Mouse (Mus musculus): Measurements from ENCODE around the gene Mr1. TPM values are rescaled to one million over a fixed set of nuclear protein-coding genes. Genes with fewer than 3 reads are reported as not detected.

The Mr1 gene
- total RNA-seq, 1 experiment: not detected

DNA sequence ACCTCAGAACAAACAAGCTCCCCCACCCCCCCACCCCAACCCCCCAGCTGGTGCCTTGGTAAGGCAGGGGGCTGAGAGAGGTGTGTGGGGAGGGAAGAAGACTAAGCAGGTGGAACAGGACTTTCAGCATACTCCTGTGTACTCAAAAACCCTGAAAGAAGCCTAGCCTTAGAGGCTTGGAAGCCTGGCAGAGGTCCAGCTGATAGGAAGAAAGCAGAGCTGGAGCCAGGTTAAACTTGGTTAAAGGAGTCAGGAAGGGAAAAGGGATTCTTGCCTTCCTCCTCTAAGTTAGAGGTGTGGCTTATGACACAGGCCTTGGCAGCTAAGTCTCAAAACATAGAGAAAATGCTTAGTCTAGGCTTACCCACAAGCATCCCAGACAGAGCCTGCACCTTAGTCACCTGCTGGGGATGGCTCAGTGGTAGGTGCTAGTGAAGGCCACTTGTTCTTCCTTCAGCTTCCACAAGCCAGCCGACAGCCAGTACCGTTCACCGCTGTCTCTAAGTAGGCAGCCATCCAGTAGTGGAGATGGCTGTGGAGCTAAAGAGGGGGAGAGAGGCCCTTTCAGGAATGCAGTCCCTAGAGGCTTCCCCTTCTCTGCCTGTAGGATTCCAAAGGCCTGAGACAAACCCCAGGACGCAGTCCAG is 53.3 kb downstream of the Mr1 start:
- Histone ChIP-seq H3K27ac (ENCODE audit: insufficient read depth, low read depth, low read length, poor library complexity, severe bottlenecking) (no peak overlapping the region), H3K36me3 (ENCODE audit: control insufficient read depth, insufficient read depth, low read length, poor library complexity, severe bottlenecking) (no peaks in the 10 kb centered on the region), H3K9ac (ENCODE audit: insufficient read depth, low read depth, low read length, poor library complexity, severe bottlenecking) (no peak overlapping the region), H3K4me1 (ENCODE audit: control insufficient read depth in 2 of 2, insufficient read depth in 2 of 2, low read length in 2 of 2, poor library complexity in 1 of 2) (peaks cover 0 to 12% of the 10 kb centered on the region in 2 experiments; a peak in 1 of 4 replicates), H3K9me3 (ENCODE audit: control insufficient read depth, insufficient read depth, low read depth, low read length) (no peaks in the 10 kb centered on the region), H3K4me3 (ENCODE audit: insufficient read depth in 1 of 2, low read depth in 1 of 2, low read length in 2 of 2, poor library complexity in 1 of 2, severe bottlenecking in 1 of 2) (no peak overlapping the region)
- in situ Hi-C loops (cut with MboI; ENCODE audit: low sequenced_read_pairs in 2 of 2, unreplicated experiment in 2 of 2): loop anchor here (25.0 kb wide), 1 partner anchor 644 kb away; no protein-coding TSS in a partner anchor
- no peak for TF ChIP-seq HCFC1 (IDR thresholded peaks at IDR 0.05; ENCODE audit: borderline replicate concordance, insufficient read depth, low read length)
- no peak for TF ChIP-seq MAFK (IDR thresholded peaks at IDR 0.05; ENCODE audit: insufficient read depth, low read depth, low read length)
- TF ChIP-seq ZNF384 (IDR thresholded peaks at IDR 0.05; ENCODE audit: low read depth, low read length): no peak
- TF ChIP-seq CHD2 (IDR thresholded peaks at IDR 0.05; ENCODE audit: low read depth, low read length): no peak
- TF ChIP-seq ZC3H11A (IDR thresholded peaks at IDR 0.05; ENCODE audit: borderline replicate concordance, low read depth, low read length): no peak
- DNase-seq (ENCODE audit: low read depth, low spot score): no peak

DNA sequence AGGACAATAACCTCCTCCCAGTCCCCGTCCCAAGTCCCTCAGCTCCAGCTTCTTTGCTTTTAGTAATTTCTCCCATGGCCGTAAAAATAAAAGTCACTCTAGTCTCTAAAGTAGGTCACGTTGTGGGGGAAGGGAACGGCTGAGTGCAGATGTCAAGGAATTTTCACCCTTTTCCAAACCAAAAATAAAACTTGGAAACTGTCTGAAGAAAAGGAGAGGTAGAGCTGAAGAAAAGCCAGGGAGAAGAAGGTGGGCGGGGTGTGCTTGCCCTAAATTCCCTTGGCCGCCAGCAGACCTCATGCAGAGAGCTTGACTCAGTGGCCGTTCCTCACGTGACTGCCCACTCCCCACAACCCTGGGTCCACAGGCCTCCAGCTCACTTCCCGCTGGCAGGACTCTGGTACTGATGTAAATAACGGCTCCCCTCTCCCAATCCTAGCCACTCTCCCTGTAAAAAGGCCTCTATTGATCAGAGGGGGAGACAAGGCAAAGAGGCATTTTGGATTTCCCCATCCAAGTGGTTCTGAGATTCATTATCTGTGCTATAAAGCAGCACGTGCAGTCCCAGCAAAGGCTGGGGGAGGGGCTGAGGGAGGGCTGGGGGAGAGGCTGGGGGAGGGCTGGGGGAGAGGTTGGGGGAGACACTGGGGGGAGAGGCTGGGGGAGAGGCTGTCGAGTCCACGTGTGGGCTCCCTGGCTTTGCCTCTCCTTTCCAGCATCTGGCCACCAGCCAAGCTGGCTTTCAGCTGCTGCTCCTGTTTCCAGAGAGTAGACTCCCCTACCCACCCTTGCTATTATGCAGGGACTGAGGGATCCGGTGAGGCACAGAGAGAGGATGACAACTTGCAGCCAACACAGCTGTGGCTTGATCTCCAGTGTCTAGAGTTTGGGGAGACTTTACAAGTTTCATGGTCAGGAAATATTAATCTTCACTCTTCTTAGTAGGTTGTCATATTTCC is 54.5 kb downstream of the Mr1 start:
- Histone ChIP-seq H3K9me3 (ENCODE audit: control insufficient read depth, insufficient read depth, low read depth, low read length) (no peaks in the 10 kb centered on the region), H3K4me1 (ENCODE audit: control insufficient read depth in 2 of 2, insufficient read depth in 2 of 2, low read length in 2 of 2, poor library complexity in 1 of 2) (peaks cover 0 to 12% of the 10 kb centered on the region in 2 experiments; a peak in 1 of 4 replicates), H3K36me3 (ENCODE audit: control insufficient read depth, insufficient read depth, low read length, poor library complexity, severe bottlenecking) (no peaks in the 10 kb centered on the region), H3K27ac (ENCODE audit: insufficient read depth, low read depth, low read length, poor library complexity, severe bottlenecking) (no peak overlapping the region), H3K4me3 (ENCODE audit: insufficient read depth in 1 of 2, low read depth in 1 of 2, low read length in 2 of 2, poor library complexity in 1 of 2, severe bottlenecking in 1 of 2) (no peak overlapping the region), H3K9ac (ENCODE audit: insufficient read depth, low read depth, low read length, poor library complexity, severe bottlenecking) (no peak overlapping the region)
- TF ChIP-seq CHD2 (IDR thresholded peaks at IDR 0.05; ENCODE audit: low read depth, low read length) (no peak), ZNF384 (IDR thresholded peaks at IDR 0.05; ENCODE audit: low read depth, low read length) (no peak), ZC3H11A (IDR thresholded peaks at IDR 0.05; ENCODE audit: borderline replicate concordance, low read depth, low read length) (no peak), HCFC1 (IDR thresholded peaks at IDR 0.05; ENCODE audit: borderline replicate concordance, insufficient read depth, low read length) (no peak), MAFK (IDR thresholded peaks at IDR 0.05; ENCODE audit: insufficient read depth, low read depth, low read length) (no peak)
- in situ Hi-C loops (cut with MboI; ENCODE audit: low sequenced_read_pairs in 2 of 2, unreplicated experiment in 2 of 2): loop anchor here (25.0 kb wide), 1 partner anchor 645 kb away; no protein-coding TSS in a partner anchor
- no peak for DNase-seq (ENCODE audit: low read depth, low spot score)

DNA sequence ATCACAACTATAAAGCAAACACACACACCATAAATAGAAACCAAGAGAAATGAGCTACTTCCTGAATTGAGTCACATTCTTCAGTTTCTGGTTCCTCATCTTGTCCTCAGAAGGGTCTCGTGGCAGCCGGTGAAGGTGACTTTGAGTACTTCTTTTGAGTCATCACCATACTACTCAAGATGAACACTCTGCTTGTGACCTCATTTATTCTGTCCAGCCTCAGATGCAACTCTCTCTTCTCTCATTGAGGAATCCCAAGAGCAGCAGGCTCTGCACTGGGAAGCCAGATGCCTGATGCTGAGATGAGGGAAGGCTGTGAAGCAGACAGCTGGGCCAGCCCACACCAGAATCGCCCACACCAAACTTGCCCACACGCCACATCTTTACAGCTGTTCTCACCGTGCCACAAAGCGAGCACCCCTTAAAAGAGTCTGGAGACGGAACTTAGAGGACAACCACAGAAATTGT is 55.2 kb downstream of the Mr1 start:
- Histone ChIP-seq H3K4me3 (ENCODE audit: insufficient read depth in 1 of 2, low read depth in 1 of 2, low read length in 2 of 2, poor library complexity in 1 of 2, severe bottlenecking in 1 of 2) (no peak overlapping the region), H3K9ac (ENCODE audit: insufficient read depth, low read depth, low read length, poor library complexity, severe bottlenecking) (no peak overlapping the region), H3K4me1 (ENCODE audit: control insufficient read depth in 2 of 2, insufficient read depth in 2 of 2, low read length in 2 of 2, poor library complexity in 1 of 2) (peaks cover 0 to 12% of the 10 kb centered on the region in 2 experiments; a peak in 1 of 4 replicates), H3K36me3 (ENCODE audit: control insufficient read depth, insufficient read depth, low read length, poor library complexity, severe bottlenecking) (no peaks in the 10 kb centered on the region), H3K9me3 (ENCODE audit: control insufficient read depth, insufficient read depth, low read depth, low read length) (no peaks in the 10 kb centered on the region), H3K27ac (ENCODE audit: insufficient read depth, low read depth, low read length, poor library complexity, severe bottlenecking) (no peak overlapping the region)
- TF ChIP-seq ZC3H11A (IDR thresholded peaks at IDR 0.05; ENCODE audit: borderline replicate concordance, low read depth, low read length): no peak
- TF ChIP-seq CHD2 (IDR thresholded peaks at IDR 0.05; ENCODE audit: low read depth, low read length): no peak
- TF ChIP-seq MAFK (IDR thresholded peaks at IDR 0.05; ENCODE audit: insufficient read depth, low read depth, low read length): no peak
- TF ChIP-seq ZNF384 (IDR thresholded peaks at IDR 0.05; ENCODE audit: low read depth, low read length): no peak
- no peak for TF ChIP-seq HCFC1 (IDR thresholded peaks at IDR 0.05; ENCODE audit: borderline replicate concordance, insufficient read depth, low read length)
- DNase-seq (ENCODE audit: low read depth, low spot score): no peak
- in situ Hi-C loops (cut with MboI; ENCODE audit: low sequenced_read_pairs in 2 of 2, unreplicated experiment in 2 of 2): loop anchor here (25.0 kb wide), 1 partner anchor 646 kb away; no protein-coding TSS in a partner anchor

DNA sequence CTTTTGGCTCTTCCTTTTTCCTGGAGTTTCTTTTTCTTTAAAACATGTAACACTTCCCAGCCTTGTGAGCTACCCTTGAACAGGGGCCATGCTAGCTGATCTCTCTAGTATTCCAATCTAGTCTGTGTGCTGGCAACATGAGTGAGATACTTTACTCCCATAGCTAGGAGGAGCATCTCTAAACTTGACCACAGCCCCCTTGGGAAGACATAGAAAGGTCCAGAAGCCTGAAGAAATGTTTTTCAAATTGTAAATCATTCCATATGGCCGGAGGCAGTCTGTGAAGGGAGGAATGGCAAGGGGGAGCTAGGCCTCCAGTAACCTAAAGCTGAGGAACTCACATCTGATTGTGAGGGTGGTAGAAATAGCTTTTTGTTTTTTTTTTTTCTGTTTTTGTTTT is 55.9 kb downstream of the Mr1 start:
- Histone ChIP-seq H3K9me3 (ENCODE audit: control insufficient read depth, insufficient read depth, low read depth, low read length) (no peaks in the 10 kb centered on the region), H3K4me3 (ENCODE audit: insufficient read depth in 1 of 2, low read depth in 1 of 2, low read length in 2 of 2, poor library complexity in 1 of 2, severe bottlenecking in 1 of 2) (no peak overlapping the region), H3K4me1 (ENCODE audit: control insufficient read depth in 2 of 2, insufficient read depth in 2 of 2, low read length in 2 of 2, poor library complexity in 1 of 2) (peaks cover 3 to 12% of the 10 kb centered on the region in 2 experiments; a peak in 2 of 4 replicates), H3K9ac (ENCODE audit: insufficient read depth, low read depth, low read length, poor library complexity, severe bottlenecking) (no peak overlapping the region), H3K27ac (ENCODE audit: insufficient read depth, low read depth, low read length, poor library complexity, severe bottlenecking) (no peak overlapping the region), H3K36me3 (ENCODE audit: control insufficient read depth, insufficient read depth, low read length, poor library complexity, severe bottlenecking) (no peaks in the 10 kb centered on the region)
- in situ Hi-C loops (cut with MboI; ENCODE audit: low sequenced_read_pairs in 2 of 2, unreplicated experiment in 2 of 2): loop anchor here (25.0 kb wide), 1 partner anchor 647 kb away; no protein-coding TSS in a partner anchor
- no peak for DNase-seq (ENCODE audit: low read depth, low spot score)
- no peak for TF ChIP-seq HCFC1 (IDR thresholded peaks at IDR 0.05; ENCODE audit: borderline replicate concordance, insufficient read depth, low read length)
- no peak for TF ChIP-seq ZNF384 (IDR thresholded peaks at IDR 0.05; ENCODE audit: low read depth, low read length)
- TF ChIP-seq MAFK (IDR thresholded peaks at IDR 0.05; ENCODE audit: insufficient read depth, low read depth, low read length): no peak
- no peak for TF ChIP-seq CHD2 (IDR thresholded peaks at IDR 0.05; ENCODE audit: low read depth, low read length)
- TF ChIP-seq ZC3H11A (IDR thresholded peaks at IDR 0.05; ENCODE audit: borderline replicate concordance, low read depth, low read length): no peak
